Mouse (Mus musculus): ENCODE data around the gene Smurf1.

Gene Smurf1

GRCm38 (mm10) chr5:144954432-144954831 lies 11.2 kb downstream of the Smurf1 start:
- no peak for DNase-seq (ENCODE audit: low spot score)

- DNase-seq (ENCODE audit: low spot score): no peak
Measured at GRCm38 (mm10) chr5:144952592-144952991, 13.1 kb downstream of the Smurf1 start.

DNA sequence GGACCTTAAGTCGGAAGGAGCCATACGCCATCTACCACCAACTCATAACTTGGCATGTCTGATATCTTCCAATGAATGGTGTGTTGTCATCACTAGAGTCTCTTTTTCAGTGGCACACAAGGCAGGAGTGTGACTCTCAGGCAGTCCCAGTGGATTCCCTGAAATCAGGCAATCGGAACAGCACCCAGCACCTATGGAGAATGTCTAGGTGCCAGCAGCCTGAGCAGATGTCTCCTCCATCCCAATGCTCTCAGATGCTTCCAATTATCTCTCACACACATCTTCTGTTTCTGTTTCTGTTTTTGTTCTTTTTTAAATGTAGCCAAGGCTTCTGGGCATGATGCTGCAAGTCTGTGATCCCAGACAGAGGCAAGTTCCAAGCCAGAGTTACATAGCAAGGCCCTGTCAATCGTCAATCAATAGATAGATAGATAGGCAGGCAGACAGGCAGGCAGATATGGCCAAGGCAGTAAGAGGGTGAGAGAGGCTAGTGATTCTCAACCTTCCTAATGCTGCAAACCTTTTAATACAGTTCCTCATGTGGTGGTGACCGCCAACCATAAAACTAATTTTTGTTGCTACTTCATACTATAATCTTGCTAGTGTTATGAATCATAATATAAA lies 15.1 kb downstream of the Smurf1 start:
- no peak for DNase-seq (ENCODE audit: low spot score)

GRCm38 (mm10) chr5:144949856-144950255 lies 15.8 kb downstream of the Smurf1 start:
- no peak for DNase-seq (ENCODE audit: low spot score)

GRCm38 (mm10) chr5:144948422-144948821 lies 17.2 kb downstream of the Smurf1 start:
- no peak for DNase-seq (ENCODE audit: low spot score)

DNA sequence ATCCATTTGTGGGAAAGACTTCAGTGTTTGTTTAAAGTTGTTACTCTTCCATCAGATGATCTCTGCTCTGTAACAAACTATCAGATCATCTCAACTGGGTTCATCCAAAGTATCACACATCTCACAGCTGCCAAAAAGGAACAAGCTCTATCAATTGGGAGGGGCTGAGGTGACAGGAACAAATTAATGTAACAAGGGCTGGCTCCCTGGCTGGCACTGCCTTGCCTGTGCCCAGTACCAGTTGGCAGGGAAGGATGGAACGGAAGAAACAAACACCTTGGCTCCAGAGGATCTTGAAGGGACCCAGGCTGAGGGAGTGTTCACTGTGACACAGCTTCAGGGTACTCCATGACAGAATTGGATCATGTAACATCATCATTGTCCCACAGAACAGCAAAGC lies 17.6 kb downstream of the Smurf1 start:
- no peak for DNase-seq (ENCODE audit: low spot score)

DNA sequence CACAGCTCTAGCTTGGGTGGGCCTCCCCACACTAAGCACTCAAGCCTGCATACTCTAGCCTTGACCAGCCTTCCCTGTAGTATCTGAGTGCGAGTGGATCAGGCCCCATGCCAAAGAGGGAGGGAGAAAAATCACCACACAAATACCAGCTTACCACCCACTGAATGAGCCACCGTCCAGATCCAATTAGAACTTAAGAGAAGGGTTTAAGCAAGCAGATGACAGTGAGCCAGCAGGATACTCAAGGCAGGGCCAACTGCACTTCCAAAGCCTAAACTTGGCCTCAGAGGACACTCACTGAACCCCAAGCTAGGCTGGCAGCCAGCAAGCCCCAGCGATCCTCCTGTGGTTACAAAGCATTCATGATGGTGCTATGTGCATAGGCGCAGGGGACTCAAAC lies 19.6 kb downstream of the Smurf1 start:
- DNase-seq (ENCODE audit: low spot score): peak; percentile 30

- DNase-seq (ENCODE audit: low spot score): no peak
Measured at GRCm38 (mm10) chr5:144944932-144945331, 20.7 kb downstream of the Smurf1 start.

DNA sequence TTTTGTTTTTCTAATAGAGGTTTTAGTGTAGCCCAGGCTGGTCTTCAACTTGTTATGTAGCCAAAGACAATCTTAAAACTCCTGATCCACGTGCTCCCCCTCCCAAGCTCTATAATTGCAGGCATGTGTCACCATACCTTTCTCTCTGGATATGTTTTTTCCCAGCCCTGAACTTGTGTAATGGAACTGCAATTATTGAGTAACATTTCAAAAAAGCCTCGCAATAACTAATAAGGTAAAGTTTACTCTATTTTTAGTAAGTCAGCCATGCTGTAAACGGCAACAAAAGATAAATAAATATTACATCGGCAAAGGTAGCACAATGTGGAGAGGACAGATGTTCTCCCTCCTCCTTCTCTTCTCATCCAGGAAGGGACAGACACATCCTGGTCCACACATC lies 21.3 kb downstream of the Smurf1 start:
- no peak for DNase-seq (ENCODE audit: low spot score)

GRCm38 (mm10) chr5:144943346-144943745 lies 22.3 kb downstream of the Smurf1 start:
- no peak for DNase-seq (ENCODE audit: low spot score)

DNA sequence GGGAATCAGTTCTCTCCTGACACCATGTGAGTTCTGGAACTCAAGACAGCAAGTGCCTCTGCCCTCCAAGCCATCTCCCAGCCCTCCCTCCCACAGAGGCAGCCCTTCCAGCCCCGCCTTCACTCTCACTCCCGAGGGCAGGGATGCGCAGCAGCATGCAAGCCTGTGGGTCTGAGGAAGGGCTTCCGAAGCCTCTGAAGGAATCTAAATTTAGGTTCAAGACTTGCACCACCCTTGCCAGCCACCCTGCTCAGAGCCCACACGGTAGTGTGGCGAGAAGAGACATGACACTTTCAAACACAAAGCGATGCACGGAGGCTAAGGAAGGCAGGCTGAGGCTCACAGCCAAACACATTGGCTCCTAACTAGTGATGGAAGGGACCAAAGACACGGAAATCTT lies 23.2 kb downstream of the Smurf1 start:
- DNase-seq (ENCODE audit: low spot score): no peak

GRCm38 (mm10) chr5:144940904-144941303 lies 24.7 kb downstream of the Smurf1 start:
- DNase-seq (ENCODE audit: low spot score): no peak

DNA sequence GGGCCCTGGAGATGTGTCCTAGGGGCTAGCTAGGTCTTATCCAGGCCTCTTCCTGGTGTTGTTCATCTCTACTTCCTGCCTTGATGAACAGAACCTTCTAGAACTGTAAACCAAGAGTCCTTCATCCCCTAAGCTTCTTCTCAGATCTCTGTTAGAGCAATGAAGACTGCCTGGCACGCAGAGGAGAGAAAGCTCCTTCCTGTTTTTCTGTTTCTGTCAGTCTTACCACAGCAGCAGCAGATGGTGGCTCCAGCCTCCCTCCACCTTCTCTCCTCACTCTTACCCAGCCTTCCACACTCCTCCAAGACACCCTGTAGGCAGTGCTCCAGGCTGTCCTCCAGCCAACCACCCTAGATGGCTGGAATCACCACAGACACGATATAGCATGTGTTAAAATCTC lies 28.3 kb downstream of the Smurf1 start:
- DNase-seq (ENCODE audit: low spot score): no peak

- DNase-seq (ENCODE audit: low spot score): no peak
Measured at GRCm38 (mm10) chr5:144933486-144933885, 32.2 kb downstream of the Smurf1 start.

- no peak for DNase-seq (ENCODE audit: low spot score)
Measured at GRCm38 (mm10) chr5:144931841-144932240, 33.8 kb downstream of the Smurf1 start.

GRCm38 (mm10) chr5:144928856-144929713 lies 36.6 kb downstream of the Smurf1 start:
- no peak for DNase-seq (ENCODE audit: low spot score)

GRCm38 (mm10) chr5:144926275-144926674 lies 39.4 kb downstream of the Smurf1 start:
- no peak for DNase-seq (ENCODE audit: low spot score)

- no peak for DNase-seq (ENCODE audit: low spot score)
Measured at GRCm38 (mm10) chr5:144923351-144923750, 42.3 kb downstream of the Smurf1 start.

GRCm38 (mm10) chr5:144919790-144920189 lies 45.9 kb downstream of the Smurf1 start:
- DNase-seq (ENCODE audit: low spot score): no peak

DNA sequence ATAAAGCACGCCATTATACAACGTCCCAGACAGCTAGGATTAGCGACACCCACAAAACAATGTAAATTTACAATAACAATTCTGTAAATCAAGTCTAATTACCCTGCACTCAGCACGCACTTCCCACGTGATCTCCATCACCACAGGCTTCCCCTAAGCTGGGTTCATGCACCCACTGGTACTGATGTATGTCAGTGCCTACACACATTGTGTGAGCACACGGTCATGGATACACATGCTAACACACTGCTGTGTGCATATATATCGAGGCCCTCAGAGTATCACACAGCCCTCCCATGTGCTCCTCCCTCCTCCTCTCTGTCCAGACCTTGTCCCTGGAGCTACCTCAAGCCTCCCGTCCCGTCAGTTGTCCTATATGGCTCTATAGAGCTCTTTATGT lies 46.5 kb downstream of the Smurf1 start:
- DNase-seq (ENCODE audit: low spot score): no peak

GRCm38 (mm10) chr5:144918204-144918603 lies 47.4 kb downstream of the Smurf1 start:
- DNase-seq (ENCODE audit: low spot score): no peak

GRCm38 (mm10) chr5:144917172-144917571 lies 48.5 kb downstream of the Smurf1 start:
- no peak for DNase-seq (ENCODE audit: low spot score)

DNA sequence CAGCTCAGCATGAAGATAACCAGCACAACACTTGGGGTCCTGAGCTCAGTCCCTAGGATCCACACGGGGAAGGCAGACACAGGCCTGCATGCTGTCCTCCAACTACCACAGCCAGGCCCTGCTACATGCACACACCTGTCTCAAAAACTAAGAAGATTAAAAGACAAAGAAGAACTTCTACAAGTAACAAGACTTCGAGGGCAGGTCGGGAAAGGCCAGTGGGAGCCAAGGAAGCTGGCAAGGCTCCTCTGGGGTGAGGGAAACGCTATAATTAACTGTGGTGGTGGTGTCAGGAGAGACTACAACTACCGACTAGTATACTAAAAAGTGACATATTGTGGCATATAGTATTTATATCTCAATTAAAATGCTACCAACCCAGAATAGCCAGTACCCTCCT lies 49.8 kb downstream of the Smurf1 start:
- DNase-seq (ENCODE audit: low spot score): no peak
